Mouse (Mus musculus) thymus, postnatal 25 days (tissue): ENCODE data around the gene Olfr170.
"Not testable (repeated sequence)": the region's sequence is repeated elsewhere in the genome, so short reads cannot be mapped to it uniquely, and the experiment has no call there.

Experiments
- DNase-seq: peaks from one replicate; pipeline ENCODE4 v3.0.0; 2022

Gene Olfr170

DNA sequence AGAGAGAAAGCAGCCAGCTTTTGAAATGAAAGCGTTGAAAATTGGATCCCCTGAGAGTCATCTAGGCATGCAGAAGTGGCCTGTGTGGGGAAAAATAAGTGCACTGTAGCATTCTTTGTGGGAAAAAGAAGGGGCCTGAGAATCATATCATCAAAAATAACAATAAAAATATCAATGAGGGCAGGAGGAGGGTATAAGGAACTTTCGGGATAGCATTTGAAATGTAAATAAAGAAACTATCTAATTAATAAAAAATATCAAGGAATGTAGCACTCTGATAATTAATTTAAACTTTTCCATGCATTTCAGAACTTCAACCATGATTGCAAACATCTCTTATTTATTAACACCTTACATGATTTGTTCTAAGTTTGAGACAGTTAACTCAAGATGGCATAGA, at the start of gene Olfr170:
Gene Olfr170 (minus strand): TSS at position 101 of the 400 bp plus-strand sequence.
- not testable (repeated sequence) for DNase-seq

- DNase-seq = no peak
Observed at GRCm38 (mm10) chr16:19629816-19630215, 18.1 kb upstream of the Olfr170 start, which contains the start of gene Olfr171. Olfr171 (minus strand) TSS chr16:19629916.

GRCm38 (mm10) chr16:19603166-19603565, 8.5 kb downstream of the Olfr170 start:
- DNase-seq = no peak

DNA sequence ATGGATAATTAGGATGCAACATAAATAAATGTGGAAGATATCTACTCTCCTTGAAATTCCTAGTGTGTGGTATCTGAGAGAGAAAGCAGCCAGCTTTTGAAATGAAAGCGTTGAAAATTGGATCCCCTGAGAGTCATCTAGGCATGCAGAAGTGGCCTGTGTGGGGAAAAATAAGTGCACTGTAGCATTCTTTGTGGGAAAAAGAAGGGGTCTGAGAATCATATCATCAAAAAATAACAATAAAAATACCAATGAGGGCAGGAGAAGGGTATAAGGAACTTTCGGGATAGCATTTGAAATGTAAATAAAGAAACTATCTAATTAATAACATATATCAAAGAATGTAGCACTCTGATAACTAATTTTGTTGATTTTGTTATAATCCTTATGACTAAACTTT, 40.0 kb downstream of the Olfr170 start, which contains the start of gene Olfr169:
Gene Olfr169 (minus strand): TSS at position 101 of the 400 bp plus-strand sequence.
- DNase-seq = not testable (repeated sequence)
